Mouse (Mus musculus) G1E (cell line): Measurements from ENCODE around the gene Celf2.

Source experiments
- CTCF ChIP-seq: IDR thresholded peaks from 2 replicates; pipeline ENCODE4 v1.5.1; 2012; ENCODE audit warnings: low read depth, low read length, inconsistent platforms, mixed read lengths
- GATA1 ChIP-seq: IDR thresholded peaks from 2 replicates; pipeline ENCODE4 v1.6.1; 2012; ENCODE audit warnings: borderline replicate concordance, low read length, inconsistent platforms, mixed read lengths
- TAL1 ChIP-seq: conservative IDR thresholded peaks from 2 replicates; pipeline ENCODE4 v1.6.1; 2012; ENCODE audit warnings: low read depth, low read length, inconsistent platforms, mixed read lengths

- no peak for TF ChIP-seq CTCF
- TF ChIP-seq TAL1: no peak
- no peak for TF ChIP-seq GATA1
These were observed 798.5 kb downstream of the Celf2 start for GRCm38 (mm10) chr2:6710687-6711430.
